Mouse (Mus musculus) stomach, postnatal 0 days (tissue): ENCODE measurements around the gene Map7.

ENCODE experiments used
- CTCF ChIP-seq: IDR thresholded peaks from 2 replicates; pipeline ENCODE4 v1.5.1; 2016; ENCODE audit warnings: antibody characterized with exemption, low read depth, mild to moderate bottlenecking, moderate library complexity
- EP300 ChIP-seq: optimal IDR thresholded peaks from 2 replicates; pipeline ENCODE3; 2016; ENCODE audit warnings: antibody characterized with exemption

- TF ChIP-seq CTCF (no peak), EP300 (no peak)
Measured at GRCm38 (mm10) chr10:20285994-20286836, 137.9 kb downstream of the Map7 start.
